Mouse (Mus musculus) heart, embryonic 14.5 days (tissue): ENCODE results near the gene Nup214. TPM values are rescaled to one million over a fixed set of nuclear protein-coding genes. Genes with fewer than 3 reads are reported as not detected.

Experiments
- ATAC-seq: fragments of 200-750 bp; cut with Nextera tagmentation; 2 replicates; pipeline ENCODE4 v1.8.0; 2017; ENCODE audit warnings: low read depth, moderate TSS enrichment; ENCODE audit not compliant: insufficient number of reproducible peaks, insufficient read depth, low FRiP score
- H3K27ac ChIP-seq, 2 experiments: fragments of 200-500 bp in 1 of 2; fragments of 300-500 bp in 1 of 2; sonication (generic) in 1 of 2; replicated peaks in 1 of 2; 2 replicates each; pipeline ENCODE4 v1.5.1; 2012 to 2014; ENCODE audit warnings: low read depth in 2 of 2, low read length in 2 of 2, control low read depth in 1 of 2, mild to moderate bottlenecking in 1 of 2, mixed read lengths in 1 of 2; ENCODE audit not compliant: control insufficient read depth in 1 of 2, insufficient read depth in 1 of 2
- H3K27me3 ChIP-seq: fragments of 300-500 bp; sonication (generic); 2 replicates; pipeline ENCODE4 v1.6.1; 2014; ENCODE audit warnings: mild to moderate bottlenecking, low read length, control low read depth; ENCODE audit not compliant: control insufficient read depth, insufficient read depth
- H3K36me3 ChIP-seq: fragments of 300-500 bp; sonication (generic); 2 replicates; pipeline ENCODE4 v1.6.1; 2014; ENCODE audit warnings: mild to moderate bottlenecking, control low read depth, low read length, mixed read lengths; ENCODE audit not compliant: control insufficient read depth, insufficient read depth
- H3K4me1 ChIP-seq, 2 experiments: fragments of 200-500 bp in 1 of 2; fragments of 300-500 bp in 1 of 2; sonication (generic) in 1 of 2; 2 replicates each; pipeline ENCODE4 v1.6.1; 2012 to 2014; ENCODE audit warnings: low read length in 2 of 2, control low read depth in 1 of 2, mixed read lengths in 1 of 2; ENCODE audit not compliant: control insufficient read depth in 2 of 2, insufficient read depth in 2 of 2
- H3K4me2 ChIP-seq: fragments of 300-500 bp; sonication (generic); 2 replicates; pipeline ENCODE4 v1.6.1; 2014; ENCODE audit warnings: mild to moderate bottlenecking, low read length
- H3K4me3 ChIP-seq, 2 experiments: fragments of 200-500 bp in 1 of 2; fragments of 300-500 bp in 1 of 2; sonication (generic) in 1 of 2; 2 replicates each; pipeline ENCODE4 v1.5.1; 2012 to 2014; ENCODE audit warnings: low read length in 2 of 2, mild to moderate bottlenecking in 2 of 2, control low read depth in 1 of 2, low read depth in 1 of 2, moderate library complexity in 1 of 2; ENCODE audit not compliant: control insufficient read depth in 1 of 2, insufficient read depth in 1 of 2
- H3K9ac ChIP-seq: fragments of 300-500 bp; sonication (generic); 2 replicates; pipeline ENCODE4 v1.6.1; 2014; ENCODE audit warnings: mild to moderate bottlenecking, low read length
- H3K9me3 ChIP-seq: fragments of 300-500 bp; sonication (generic); 2 replicates; pipeline ENCODE4 v1.6.1; 2016; ENCODE audit warnings: low read length, control low read depth; ENCODE audit not compliant: control insufficient read depth
- WGBS: fragments of 180-500 bp; shearing (Covaris S2); extraction: QIAGEN DNeasy Blood & Tissue Kit; methylation state at CpG from one replicate; pipeline ENCODE4 v1.1.7; 2014; 5-methylcytosine and 5-hydroxymethylcytosine counted together
- polyA plus RNA-seq: library from polyadenylated mRNA; unstranded; fragments of >200 nt; fragmentation: Nextera tagmentation; extraction: Ambion mirVana; gene quantifications from 2 replicates; pipeline ENCODE4 v1.2.1, GENCODE M21; 2014

Nup214 gene
- polyA plus RNA-seq, 1 experiment from 2014 or later, result 46.2 TPM

DNA sequence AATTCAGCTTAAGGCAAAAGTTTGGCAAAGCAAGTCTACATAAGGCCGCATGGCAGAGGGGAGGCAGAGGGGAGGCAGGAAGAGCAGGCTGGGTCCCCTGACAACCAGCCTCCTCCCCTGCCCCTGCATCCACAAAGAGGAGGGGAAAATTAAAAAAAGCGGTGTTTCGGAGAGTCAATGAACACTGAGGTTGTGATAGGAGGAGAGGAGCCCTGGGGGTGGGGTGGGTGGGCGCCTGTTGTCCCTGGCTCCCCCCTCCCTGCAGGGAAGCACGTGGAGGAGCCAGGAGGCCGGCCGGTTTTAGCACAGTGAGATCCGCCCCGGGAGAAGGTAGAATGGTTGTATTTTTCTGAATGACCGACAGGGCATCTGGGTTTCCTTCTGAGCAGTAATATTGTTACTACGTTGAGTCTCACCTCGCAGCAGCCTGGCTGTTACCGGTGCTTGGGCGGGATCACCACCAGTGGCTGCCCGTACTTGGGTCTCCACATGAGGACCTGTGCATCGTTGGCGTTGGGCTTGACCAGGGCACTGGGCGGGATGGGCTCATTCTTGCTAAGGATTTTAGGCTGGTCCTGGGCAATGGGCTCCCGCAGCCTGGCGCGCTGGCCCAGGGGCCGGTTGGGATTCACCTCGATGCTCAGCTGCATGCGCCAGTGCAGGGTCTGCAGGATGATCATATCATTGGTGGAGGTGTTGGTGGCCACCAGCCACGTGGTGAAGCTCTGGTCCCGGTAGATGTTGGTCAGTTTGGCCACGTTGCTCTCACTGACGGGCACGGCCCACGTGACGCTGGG lies 94.8 kb downstream of the Nup214 start:
- no peak overlapping the region for H3K4me3 ChIP-seq
- no peak overlapping the region for H3K4me2 ChIP-seq
- H3K27me3 ChIP-seq, result no peaks in the 10 kb centered on the region
- no peaks in the 10 kb centered on the region for H3K9me3 ChIP-seq
- no peak for ATAC-seq
- WGBS, result 54% methylated on average over 30 of the region's 31 CpGs
- peaks cover 46 to 58% of the 10 kb centered on the region in 2 experiments for H3K4me1 ChIP-seq
- peak overlapping the region in 1 of 2 experiments; percentile 97; a peak in 1 of 4 replicates for H3K27ac ChIP-seq
- peak overlapping the region; percentile 32; the same call in 1 of the 2 replicates for H3K9ac ChIP-seq
- H3K36me3 ChIP-seq, result peaks cover 77% of the 10 kb centered on the region

DNA sequence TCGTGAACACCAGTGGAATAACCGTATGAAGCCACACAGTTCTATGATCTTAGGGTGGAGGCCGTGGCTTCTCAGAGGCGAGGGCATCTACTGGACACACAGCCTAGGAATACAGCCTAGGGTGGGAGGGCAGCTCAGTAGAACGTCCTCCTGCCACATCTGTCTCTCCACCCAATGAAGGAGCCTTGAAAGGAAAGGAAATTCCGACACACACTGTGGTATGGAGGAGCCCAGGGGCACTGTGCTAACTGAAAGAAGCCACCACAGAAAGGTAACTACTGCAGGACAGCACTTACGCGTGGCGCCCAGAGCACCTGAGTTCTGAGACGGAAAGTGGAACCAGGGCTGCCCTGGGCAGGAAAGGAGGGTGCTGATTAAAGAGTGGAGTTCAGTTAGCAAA lies 96.5 kb downstream of the Nup214 start:
- Histone ChIP-seq H3K4me2 (no peak overlapping the region), H3K9me3 (no peaks in the 10 kb centered on the region), H3K4me3 (no peak overlapping the region), H3K27ac (no peak overlapping the region), H3K36me3 (peaks cover 74% of the 10 kb centered on the region), H3K4me1 (peaks cover 37 to 58% of the 10 kb centered on the region in 2 experiments), H3K27me3 (no peaks in the 10 kb centered on the region), H3K9ac (no peak overlapping the region)
- no peak for ATAC-seq
- 88% methylated on average over 10 of the region's 10 CpGs for WGBS

DNA sequence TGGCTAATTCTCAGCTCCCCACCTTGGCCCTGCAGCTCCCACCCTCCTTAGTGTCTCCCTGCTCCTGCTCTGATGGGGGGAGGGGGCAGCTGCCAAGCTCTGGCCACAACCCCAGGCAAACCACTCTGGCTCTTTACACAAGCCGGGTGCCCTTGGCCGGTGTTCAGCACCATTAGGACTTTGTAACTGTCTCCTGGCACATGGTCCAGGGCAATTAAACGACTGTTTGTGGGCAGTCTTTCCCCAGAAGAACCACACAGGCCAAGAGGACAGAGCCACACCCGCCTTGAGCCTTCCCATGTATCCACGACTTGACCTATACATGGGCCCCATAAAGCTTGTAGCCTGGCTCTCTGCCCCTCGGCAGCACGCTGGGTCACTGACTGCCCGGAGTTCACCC lies 100.2 kb downstream of the Nup214 start:
- no peak overlapping the region for H3K4me3 ChIP-seq
- peaks cover 32 to 43% of the 10 kb centered on the region in 2 experiments for H3K4me1 ChIP-seq
- peak overlapping the region; percentile 32 for H3K4me2 ChIP-seq
- H3K27ac ChIP-seq, result peak overlapping the region; percentile 15 to 72
- H3K9me3 ChIP-seq, result no peaks in the 10 kb centered on the region
- no peaks in the 10 kb centered on the region for H3K27me3 ChIP-seq
- 42% methylated on average over 8 of the region's 8 CpGs for WGBS
- peak overlapping the region; percentile 56 for H3K9ac ChIP-seq
- H3K36me3 ChIP-seq, result peaks cover 46% of the 10 kb centered on the region
- no peak for ATAC-seq

DNA sequence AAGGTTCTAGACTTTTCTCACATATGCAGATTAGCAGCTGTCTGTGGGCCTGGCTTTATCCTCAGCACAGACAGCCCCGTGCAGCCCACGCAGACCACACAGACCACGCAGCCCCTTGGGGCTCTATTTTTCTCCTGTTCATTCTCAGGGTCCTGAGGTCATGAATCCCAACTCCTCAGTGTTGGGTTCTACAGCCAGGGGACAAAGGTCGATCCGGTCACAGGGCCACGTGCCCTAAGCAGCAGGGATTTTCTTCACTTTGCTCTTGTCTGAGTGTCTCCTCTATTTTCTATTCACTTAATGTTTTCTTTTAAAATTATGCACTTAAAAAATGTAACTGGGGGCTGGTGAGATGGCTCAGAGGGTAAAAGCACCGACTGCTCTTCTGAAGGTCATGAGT lies 101.1 kb downstream of the Nup214 start:
- H3K9me3 ChIP-seq, result no peaks in the 10 kb centered on the region
- no peak for ATAC-seq
- H3K36me3 ChIP-seq, result peaks cover 45% of the 10 kb centered on the region
- peaks cover 36 to 52% of the 10 kb centered on the region in 2 experiments for H3K4me1 ChIP-seq
- H3K4me2 ChIP-seq, result peak overlapping the region; percentile 21; the same call in 1 of the 2 replicates
- H3K27ac ChIP-seq, result peak overlapping the region; percentile 42 to 53
- 64% methylated on average over 7 of the region's 7 CpGs for WGBS
- peak overlapping the region; percentile 52; the same call in 1 of the 2 replicates for H3K9ac ChIP-seq
- no peak overlapping the region for H3K4me3 ChIP-seq
- H3K27me3 ChIP-seq, result no peaks in the 10 kb centered on the region

DNA sequence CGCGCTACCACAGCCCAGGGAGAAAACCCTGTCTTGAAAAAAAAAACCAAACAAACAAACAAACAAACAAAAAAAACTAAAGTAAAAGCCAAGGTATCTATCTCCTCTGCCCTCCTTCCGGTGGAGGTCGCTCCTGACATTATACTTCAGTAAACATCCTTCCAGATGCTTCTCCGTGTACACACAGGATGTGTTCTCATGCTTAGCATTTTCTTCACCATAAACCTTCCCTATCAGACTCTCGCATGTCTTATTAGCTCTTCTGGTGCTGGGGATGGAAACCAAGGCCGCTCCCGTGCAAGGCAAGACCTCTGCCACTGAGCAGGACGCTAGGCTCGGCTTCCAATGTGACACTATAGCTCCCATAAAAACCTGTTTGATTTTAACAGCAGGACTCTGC lies 103.5 kb downstream of the Nup214 start:
- no peak for ATAC-seq
- Histone ChIP-seq H3K4me3 (peak overlapping the region; percentile 82 to 83; a peak in 2 of 4 replicates), H3K9ac (peak overlapping the region; percentile 85), H3K4me2 (peak overlapping the region; percentile 100), H3K36me3 (peaks cover 24% of the 10 kb centered on the region), H3K4me1 (peaks cover 37 to 60% of the 10 kb centered on the region in 2 experiments), H3K27ac (peak overlapping the region; percentile 91 to 92), H3K9me3 (no peaks in the 10 kb centered on the region), H3K27me3 (no peaks in the 10 kb centered on the region)
- 60% methylated on average over 10 of the region's 10 CpGs for WGBS

DNA sequence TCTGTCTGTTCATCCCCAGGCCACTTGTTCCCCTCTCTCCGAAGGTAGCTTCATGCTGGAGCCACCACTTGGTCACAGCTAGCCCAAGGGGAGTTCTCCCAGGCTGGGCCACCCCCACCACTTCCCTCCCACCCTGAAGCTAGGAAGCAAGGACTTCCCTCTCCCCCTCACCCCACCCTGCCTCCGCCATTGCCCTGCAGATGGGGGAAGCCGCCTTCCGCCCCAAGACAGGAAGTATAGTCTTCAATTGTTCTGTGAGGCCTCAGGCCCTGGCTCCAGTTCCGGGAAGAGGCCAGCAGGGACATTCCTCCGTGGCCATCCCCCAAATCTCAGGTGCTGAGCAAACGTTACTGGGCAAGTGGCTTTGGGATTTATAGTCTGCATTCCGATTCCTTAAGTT lies 104.3 kb downstream of the Nup214 start:
- Histone ChIP-seq H3K4me1 (peaks cover 37 to 60% of the 10 kb centered on the region in 2 experiments), H3K9me3 (no peaks in the 10 kb centered on the region), H3K4me2 (peak overlapping the region; percentile 100), H3K27me3 (no peaks in the 10 kb centered on the region), H3K9ac (peak overlapping the region; percentile 85), H3K27ac (peak overlapping the region; percentile 91 to 92), H3K4me3 (peak overlapping the region; percentile 82 to 83), H3K36me3 (peaks cover 16% of the 10 kb centered on the region)
- WGBS, result 14% methylated on average over 8 of the region's 8 CpGs
- ATAC-seq, result peak; percentile 37; the same call in 1 of the 2 replicates

DNA sequence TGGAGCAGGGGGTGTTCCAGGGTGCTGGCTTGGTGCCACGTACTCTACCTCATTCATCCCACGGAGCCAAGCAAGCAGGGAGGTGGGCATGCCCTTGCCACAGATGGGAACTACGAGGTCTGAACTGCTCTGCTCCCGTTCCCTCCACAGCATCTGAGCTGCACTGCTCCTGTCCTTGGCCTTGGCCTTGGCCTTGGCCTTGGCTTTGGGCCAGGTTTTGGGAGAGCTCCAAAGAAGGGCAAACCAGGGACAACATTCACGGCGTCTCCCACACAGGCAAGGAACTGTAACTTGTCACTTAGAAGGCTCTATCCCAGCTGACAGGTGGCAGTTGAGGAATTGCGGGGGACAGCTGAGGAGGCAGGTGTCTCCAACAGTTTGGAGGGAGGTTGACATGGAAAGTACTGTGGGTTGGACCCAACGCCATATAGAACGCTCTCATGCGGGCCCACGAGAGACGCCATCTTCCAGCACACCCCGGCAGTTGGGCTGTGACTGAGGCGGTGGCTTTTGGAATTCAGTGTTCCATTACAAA lies 105.0 kb downstream of the Nup214 start:
- peaks cover 11% of the 10 kb centered on the region for H3K36me3 ChIP-seq
- H3K4me2 ChIP-seq, result peak overlapping the region; percentile 100
- no peaks in the 10 kb centered on the region for H3K27me3 ChIP-seq
- H3K4me3 ChIP-seq, result peak overlapping the region; percentile 82 to 83
- peak overlapping the region; percentile 85 for H3K9ac ChIP-seq
- WGBS, result 33% methylated on average over 14 of the region's 14 CpGs
- H3K4me1 ChIP-seq, result peaks cover 37 to 55% of the 10 kb centered on the region in 2 experiments
- ATAC-seq, result no peak
- H3K9me3 ChIP-seq, result no peaks in the 10 kb centered on the region
- H3K27ac ChIP-seq, result peak overlapping the region; percentile 91 to 92
